Mouse (Mus musculus) stomach, postnatal 0 days (tissue): ENCODE measurements around the gene Smarcc2. TPM values are rescaled to one million over a fixed set of nuclear protein-coding genes. Genes with fewer than 3 reads are reported as not detected.

Experiments used
- ATAC-seq: fragments of 200-750 bp; cut with Nextera tagmentation; 2 replicates; pipeline ENCODE4 v1.8.0; 2017; ENCODE audit not compliant: low FRiP score, low TSS enrichment
- DNase-seq: peaks from one replicate; pipeline ENCODE4 v3.0.0-alpha.2; 2016; ENCODE audit warnings: low spot score
- H3K27ac ChIP-seq: fragments of 300-500 bp; sonication (generic); replicated peaks from 2 replicates; pipeline ENCODE4 v1.5.1; 2014; ENCODE audit warnings: mild to moderate bottlenecking, control low read depth
- H3K27me3 ChIP-seq: fragments of 300-500 bp; sonication (generic); 2 replicates; pipeline ENCODE4 v1.6.1; 2014; ENCODE audit warnings: low read length; ENCODE audit not compliant: control insufficient read depth, insufficient read depth
- H3K36me3 ChIP-seq: fragments of 300-500 bp; sonication (generic); 2 replicates; pipeline ENCODE4 v1.6.1; 2014; ENCODE audit warnings: low read length, mixed read lengths; ENCODE audit not compliant: control insufficient read depth, insufficient read depth
- H3K4me1 ChIP-seq: fragments of 300-500 bp; sonication (generic); replicated peaks from 2 replicates; pipeline ENCODE4 v1.6.1; 2014; ENCODE audit warnings: antibody characterized with exemption; ENCODE audit not compliant: control insufficient read depth, insufficient read depth
- H3K4me2 ChIP-seq: fragments of 300-500 bp; sonication (generic); replicated peaks from 2 replicates; pipeline ENCODE4 v1.6.1; 2014; ENCODE audit warnings: low read depth, mild to moderate bottlenecking, control low read depth, moderate library complexity
- H3K4me3 ChIP-seq: fragments of 300-500 bp; sonication (generic); 2 replicates; pipeline ENCODE4 v1.5.1; 2014; ENCODE audit warnings: low read depth, low read length, control low read depth
- H3K9ac ChIP-seq: fragments of 300-500 bp; sonication (generic); 2 replicates; pipeline ENCODE4 v1.6.1; 2014; ENCODE audit warnings: mild to moderate bottlenecking, low read length, control low read depth, mixed read lengths
- H3K9me3 ChIP-seq: fragments of 300-500 bp; sonication (generic); 2 replicates; pipeline ENCODE4 v1.6.1; 2016; ENCODE audit warnings: low read length; ENCODE audit not compliant: control insufficient read depth
- CTCF ChIP-seq: IDR thresholded peaks from 2 replicates; pipeline ENCODE4 v1.5.1; 2016; ENCODE audit warnings: antibody characterized with exemption, low read depth, mild to moderate bottlenecking, moderate library complexity
- EP300 ChIP-seq: optimal IDR thresholded peaks from 2 replicates; pipeline ENCODE3; 2016; ENCODE audit warnings: antibody characterized with exemption
- WGBS: fragments of 180-500 bp; shearing (Covaris S2); extraction: QIAGEN DNeasy Blood & Tissue Kit; methylation state at CpG from one replicate; pipeline ENCODE4 v1.1.7; 2014; 5-methylcytosine and 5-hydroxymethylcytosine counted together
- polyA plus RNA-seq: library from polyadenylated mRNA; unstranded; fragments of >200 nt; fragmentation: Nextera tagmentation; extraction: Ambion mirVana; gene quantifications from 2 replicates; pipeline ENCODE4 v1.2.1, GENCODE M21; 2015

The Smarcc2 gene
- polyA plus RNA-seq, 1 experiment from 2014 or later: 21.4 TPM

GRCm38 (mm10) chr10:128436376-128436775 is 22.7 kb upstream of the Smarcc2 start:
- H3K9me3 ChIP-seq: no peaks in the 10 kb centered on the region
- DNase-seq (no peak), ATAC-seq (no peak)
- TF ChIP-seq CTCF: no peak
- no peak for TF ChIP-seq EP300
- 87% methylated on average over 8 of the region's 8 CpGs for WGBS
- no peaks in the 10 kb centered on the region for H3K27me3 ChIP-seq
- H3K4me2 ChIP-seq: no peak overlapping the region
- no peak overlapping the region for H3K4me3 ChIP-seq
- no peaks in the 10 kb centered on the region for H3K4me1 ChIP-seq
- H3K9ac ChIP-seq: no peak overlapping the region
- H3K36me3 ChIP-seq: peaks cover 33% of the 10 kb centered on the region
- no peak overlapping the region for H3K27ac ChIP-seq

DNA sequence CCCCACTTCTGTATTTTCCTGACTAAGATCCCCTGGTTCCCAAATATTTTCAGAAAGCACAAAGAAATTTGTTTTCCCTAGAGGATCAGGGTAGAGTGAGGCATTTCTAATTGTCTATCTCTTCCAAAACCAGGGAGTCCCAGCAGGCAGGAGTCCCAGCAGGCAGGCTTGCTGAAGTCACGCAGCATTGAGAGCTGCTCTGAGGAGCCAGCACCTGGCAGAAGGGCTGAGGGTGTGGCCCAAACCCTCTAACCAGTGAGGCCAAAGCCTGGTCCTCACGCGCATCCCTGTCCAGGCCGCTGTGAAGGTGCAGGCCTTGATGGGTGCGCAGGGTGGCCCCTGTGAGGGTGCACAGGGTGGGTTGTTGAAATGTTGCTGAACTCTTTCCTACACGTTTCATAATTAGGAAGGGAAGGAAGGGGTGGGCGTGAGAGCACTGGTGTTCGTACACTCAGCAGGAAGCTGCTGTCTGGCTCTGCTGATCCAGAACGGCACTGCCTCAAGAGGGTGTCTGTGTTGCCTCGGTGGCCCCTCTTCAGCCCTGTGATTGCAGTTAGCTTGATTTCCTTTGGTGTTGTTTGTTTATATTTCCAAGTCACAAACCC is 20.3 kb upstream of the Smarcc2 start:
- no peaks in the 10 kb centered on the region for H3K4me1 ChIP-seq
- no peak overlapping the region for H3K4me2 ChIP-seq
- H3K27me3 ChIP-seq: no peaks in the 10 kb centered on the region
- H3K9me3 ChIP-seq: no peaks in the 10 kb centered on the region
- TF ChIP-seq CTCF: no peak
- TF ChIP-seq EP300: no peak
- H3K4me3 ChIP-seq: no peak overlapping the region
- H3K9ac ChIP-seq: no peak overlapping the region
- no peak for ATAC-seq
- WGBS: 63% methylated on average over 10 of the region's 10 CpGs
- DNase-seq: no peak
- H3K27ac ChIP-seq: no peak overlapping the region
- peaks cover 31% of the 10 kb centered on the region for H3K36me3 ChIP-seq

- ATAC-seq (no peak), DNase-seq (peak; percentile 37)
- H3K36me3 ChIP-seq: peaks cover 31% of the 10 kb centered on the region
- H3K27ac ChIP-seq: no peak overlapping the region
- WGBS: 52% methylated on average over 10 of the region's 10 CpGs
- H3K9me3 ChIP-seq: no peaks in the 10 kb centered on the region
- no peak overlapping the region for H3K4me2 ChIP-seq
- TF ChIP-seq EP300: no peak
- TF ChIP-seq CTCF: peak; percentile 80
- no peak overlapping the region for H3K9ac ChIP-seq
- H3K4me3 ChIP-seq: no peak overlapping the region
- no peaks in the 10 kb centered on the region for H3K27me3 ChIP-seq
- no peaks in the 10 kb centered on the region for H3K4me1 ChIP-seq
Measured at GRCm38 (mm10) chr10:128440407-128440806, 18.6 kb upstream of the Smarcc2 start.

GRCm38 (mm10) chr10:128441324-128442119 is 17.5 kb upstream of the Smarcc2 start:
- Histone ChIP-seq H3K9me3 (no peaks in the 10 kb centered on the region), H3K27ac (no peak overlapping the region), H3K4me1 (no peaks in the 10 kb centered on the region), H3K36me3 (peaks cover 21% of the 10 kb centered on the region), H3K4me2 (no peak overlapping the region), H3K9ac (no peak overlapping the region), H3K27me3 (no peaks in the 10 kb centered on the region), H3K4me3 (no peak overlapping the region)
- 86% methylated on average over 10 of the region's 10 CpGs for WGBS
- no peak for DNase-seq
- TF ChIP-seq CTCF (no peak), EP300 (no peak)
- ATAC-seq: no peak

DNA sequence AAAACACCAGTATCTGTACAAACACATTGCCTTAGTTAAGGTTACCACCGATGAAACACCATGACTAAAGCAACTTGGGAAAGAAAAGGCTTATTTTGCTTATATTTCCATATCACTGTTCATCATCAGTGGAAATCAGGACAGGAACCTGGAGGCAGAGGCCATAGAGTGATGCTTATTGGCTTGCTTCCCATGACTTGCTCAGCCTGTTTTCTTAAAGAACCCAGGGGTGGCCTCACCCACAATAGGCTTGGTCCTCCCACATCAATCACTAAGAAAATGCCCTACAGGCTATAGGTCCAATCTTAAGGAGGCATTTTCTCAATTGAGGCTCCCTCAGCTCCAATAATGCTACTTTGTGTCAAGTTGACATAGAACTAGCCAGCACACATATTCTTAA is 16.3 kb upstream of the Smarcc2 start:
- TF ChIP-seq CTCF (no peak), EP300 (no peak)
- 77% methylated on average over 1 of the region's 1 CpGs for WGBS
- no peaks in the 10 kb centered on the region for H3K4me1 ChIP-seq

GRCm38 (mm10) chr10:128444354-128444753 is 14.7 kb upstream of the Smarcc2 start:
- 55% methylated on average over 6 of the region's 6 CpGs for WGBS
- ATAC-seq: no peak
- Histone ChIP-seq H3K4me3 (no peak overlapping the region), H3K9ac (no peak overlapping the region), H3K4me2 (no peak overlapping the region), H3K4me1 (no peaks in the 10 kb centered on the region), H3K27me3 (no peaks in the 10 kb centered on the region), H3K36me3 (peaks cover 5% of the 10 kb centered on the region; the same call in 1 of the 2 replicates), H3K27ac (no peak overlapping the region), H3K9me3 (no peaks in the 10 kb centered on the region)
- TF ChIP-seq CTCF (no peak), EP300 (no peak)
- DNase-seq: no peak

More for the DNA sequence above, 16.3 kb upstream of the Smarcc2 start:
- DNase-seq: no peak
- Histone ChIP-seq H3K36me3 (peaks cover 18% of the 10 kb centered on the region), H3K4me2 (no peak overlapping the region), H3K9ac (no peak overlapping the region), H3K27me3 (no peaks in the 10 kb centered on the region), H3K4me3 (no peak overlapping the region), H3K9me3 (no peaks in the 10 kb centered on the region), H3K27ac (no peak overlapping the region)
- no peak for ATAC-seq
